Comparison of ENCODE assay signal across 8 mouse cellular contexts in genomic region chr3:36065166-36065565, GRCm38 (mm10). TPM values are rescaled to one million over a fixed set of nuclear protein-coding genes. Genes with fewer than 3 reads are reported as not detected.
A peak's percentile ranks its signal among the peaks of the same experiment; 100 is the strongest.
DNase-seq lines count a peak whose midpoint lies in the region; ATAC-seq lines count a peak whose summit lies in the region.

No protein-coding gene starts in this region.

- H3K9me3 ChIP-seq in heart, embryonic 15.5 days (replicated peaks), result no peaks in the 10 kb centered on the region
- H3K9me3 ChIP-seq in hindbrain, embryonic 10.5 days, result no peaks in the 10 kb centered on the region
- H3K9me3 ChIP-seq in midbrain, embryonic 11.5 days (ENCODE audit: control insufficient read depth, low read length), result no peaks in the 10 kb centered on the region

- peak overlapping the region; percentile 72 for H3K4me2 ChIP-seq in heart, embryonic 15.5 days
- peak overlapping the region; percentile 81 for H3K4me2 ChIP-seq in midbrain, embryonic 11.5 days

- peak overlapping the region; percentile 93 for H3K4me3 ChIP-seq in heart, embryonic 15.5 days
- peak overlapping the region; percentile 91 for H3K4me3 ChIP-seq in hindbrain, embryonic 10.5 days
- peak overlapping the region; percentile 88 for H3K4me3 ChIP-seq in midbrain, embryonic 11.5 days (ENCODE audit: low read depth, low read length)

- H3K4me1 ChIP-seq in heart, embryonic 15.5 days (replicated peaks), result peaks cover 15% of the 10 kb centered on the region
- peaks cover 22% of the 10 kb centered on the region for H3K4me1 ChIP-seq in hindbrain, embryonic 10.5 days (replicated peaks)
- H3K4me1 ChIP-seq in midbrain, embryonic 11.5 days (ENCODE audit: control insufficient read depth, insufficient read depth, low read length), result peaks cover 7% of the 10 kb centered on the region

- no peak overlapping the region for H3K27ac ChIP-seq in heart, embryonic 15.5 days
- 0 out of 2 replicates have a peak overlapping the region, but pooled peaks have one; percentile 91 for H3K27ac ChIP-seq in hindbrain, embryonic 10.5 days
- no peak overlapping the region for H3K27ac ChIP-seq in midbrain, embryonic 11.5 days (ENCODE audit: low read depth, low read length)

- peaks cover 16% of the 10 kb centered on the region for H3K27me3 ChIP-seq in heart, embryonic 15.5 days
- H3K27me3 ChIP-seq in hindbrain, embryonic 10.5 days (ENCODE audit: insufficient read depth, poor library complexity, severe bottlenecking), result peaks cover 3% of the 10 kb centered on the region; the same call in 1 of the 2 replicates
- no peaks in the 10 kb centered on the region for H3K27me3 ChIP-seq in midbrain, embryonic 11.5 days (ENCODE audit: control insufficient read depth, insufficient read depth, low read length)

- 93% methylated on average over 2 of the region's 2 CpGs for WGBS in heart, embryonic 15.5 days
- WGBS in hindbrain, embryonic 10.5 days, result 95% methylated on average over 2 of the region's 2 CpGs
- 96% methylated on average over 2 of the region's 2 CpGs for WGBS in midbrain, embryonic 11.5 days

- intact Hi-C loops in heart, postnatal 10 days (cut with DNase I), result loop anchor here (2.0 to 5.0 kb wide), 2 partner anchors 133 to 372 kb away; no protein-coding TSS in a partner anchor

- DNase-seq in heart, postnatal 10 days, result no peak
- DNase-seq in MN1 (ENCODE audit: low spot score), result peak; percentile 20
- DNase-seq in hindbrain, embryonic 10.5 days (ENCODE audit: low spot score), result no peak
- DNase-seq in midbrain, embryonic 11.5 days (ENCODE audit: low spot score, missing footprints), result no peak
- DNase-seq in layer of hippocampus, adult 11-12 months (ENCODE audit: low spot score), result no peak
- DNase-seq in layer of hippocampus, adult 9-10 months (ENCODE audit: low spot score), result no peak
- no peak for DNase-seq in urinary bladder, adult 2 months (ENCODE audit: low spot score)

- no peaks in the 10 kb centered on the region for H3K36me3 ChIP-seq in heart, embryonic 15.5 days
- H3K36me3 ChIP-seq in hindbrain, embryonic 10.5 days, result peaks cover 6% of the 10 kb centered on the region
- H3K36me3 ChIP-seq in midbrain, embryonic 11.5 days (ENCODE audit: control insufficient read depth, insufficient read depth, low read length), result no peaks in the 10 kb centered on the region

- ATAC-seq in heart, embryonic 15.5 days (replicated peaks; ENCODE audit: insufficient number of reproducible peaks, insufficient read depth, low FRiP score, low read depth), result no peak
- ATAC-seq in midbrain, embryonic 11.5 days (ENCODE audit: low FRiP score), result no peak

- H3K9ac ChIP-seq in heart, embryonic 15.5 days, result no peak overlapping the region
- peak overlapping the region; percentile 89; the same call in 1 of the 2 replicates for H3K9ac ChIP-seq in midbrain, embryonic 11.5 days (ENCODE audit: low read length)

RNA-seq across cellular contexts. Expression of gene Acad9, which starts 0.6 kb away (rescaled TPM):
- 79.3 and 85.3 TPM in 2 replicates for polyA plus RNA-seq in heart, embryonic 15.5 days (2015; fragmentation: Nextera tagmentation; extraction: Ambion mirVana)
- 10 to 100 TPM; 57.4 to 58.4 TPM for total RNA-seq in heart, postnatal 10 days (2021)
- polyA plus RNA-seq in hindbrain, embryonic 10.5 days (2016; fragmentation: Nextera tagmentation; extraction: Ambion mirVana), result 84.5 and 93.6 TPM in 2 replicates
- 92.8 and 98.0 TPM in 2 replicates for polyA plus RNA-seq in midbrain, embryonic 11.5 days (2014; fragmentation: Nextera tagmentation; extraction: Ambion mirVana)
- 26.4 and 27.5 TPM in 2 replicates for polyA plus RNA-seq in urinary bladder, adult 2 months (2012; rRNA removed)

RNA-seq across cellular contexts. Expression of gene Ccdc144b, which starts 11.8 kb away (rescaled TPM):
- polyA plus RNA-seq in heart, embryonic 15.5 days (2015; fragmentation: Nextera tagmentation; extraction: Ambion mirVana), result 0.08 and 0.09 TPM in 2 replicates
- total RNA-seq in heart, postnatal 10 days (2021), result not detected
- not detected in 2 replicates for polyA plus RNA-seq in hindbrain, embryonic 10.5 days (2016; fragmentation: Nextera tagmentation; extraction: Ambion mirVana)
- not detected in 2 replicates for polyA plus RNA-seq in midbrain, embryonic 11.5 days (2014; fragmentation: Nextera tagmentation; extraction: Ambion mirVana)
- polyA plus RNA-seq in urinary bladder, adult 2 months (2012; rRNA removed), result 0.01 TPM in 2 replicates
